Mouse (Mus musculus) stomach, postnatal 0 days (tissue): ENCODE results near the gene Nrip1.

Experiments used
- CTCF ChIP-seq: IDR thresholded peaks from 2 replicates; pipeline ENCODE4 v1.5.1; 2016; ENCODE audit warnings: antibody characterized with exemption, low read depth, mild to moderate bottlenecking, moderate library complexity
- EP300 ChIP-seq: optimal IDR thresholded peaks from 2 replicates; pipeline ENCODE3; 2016; ENCODE audit warnings: antibody characterized with exemption

DNA sequence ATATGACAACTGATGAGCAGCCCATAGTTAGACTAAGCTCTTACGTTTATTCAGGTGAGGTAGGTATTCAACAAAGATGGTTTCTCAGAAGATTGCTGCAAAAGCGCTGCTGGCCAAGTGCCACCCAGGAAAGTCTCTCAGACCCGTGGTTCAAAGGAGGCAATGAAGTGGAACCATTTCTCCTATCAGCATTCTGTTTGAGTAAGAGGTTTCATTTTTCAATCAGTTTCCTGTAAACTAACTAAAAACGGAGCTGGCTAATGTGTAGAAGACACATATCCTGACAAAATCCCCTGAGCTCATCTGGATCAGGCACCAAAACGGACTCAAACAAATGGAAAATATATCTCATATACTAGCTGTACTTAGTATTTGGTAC is 42.4 kb upstream of the Nrip1 start:
- no peak for TF ChIP-seq EP300
- no peak for TF ChIP-seq CTCF
